Mouse (Mus musculus) fibroblast of lung, adult 2 months (primary cell): ENCODE measurements around the gene Megf8.

ENCODE experiments used
- DNase-seq: peaks from one replicate; pipeline ENCODE4 v3.0.0-alpha.2; 2011; ENCODE audit warnings: low read depth

Gene Megf8

DNA sequence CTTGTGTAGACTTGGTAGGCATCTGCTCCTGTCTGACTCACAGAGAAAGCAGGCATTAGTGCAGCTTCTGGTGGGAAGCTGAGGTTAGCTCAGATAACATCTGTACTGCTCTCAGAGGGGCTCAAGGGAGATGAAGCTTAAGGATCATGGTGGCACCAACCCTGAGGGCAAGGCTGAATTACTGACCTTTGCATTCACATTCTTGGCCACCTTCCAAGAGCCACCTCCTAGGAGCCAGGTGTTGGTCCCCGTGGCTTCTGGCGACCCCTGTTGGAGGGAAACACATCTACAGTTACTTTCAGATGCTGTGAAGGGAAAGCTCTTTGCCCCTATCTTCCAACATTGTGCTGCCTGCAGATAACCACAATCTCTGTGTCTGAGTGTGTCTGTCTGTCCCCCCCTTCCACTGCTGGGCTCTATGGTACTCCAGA is 85.7 kb downstream of the Megf8 start:
- no peak for DNase-seq

DNA sequence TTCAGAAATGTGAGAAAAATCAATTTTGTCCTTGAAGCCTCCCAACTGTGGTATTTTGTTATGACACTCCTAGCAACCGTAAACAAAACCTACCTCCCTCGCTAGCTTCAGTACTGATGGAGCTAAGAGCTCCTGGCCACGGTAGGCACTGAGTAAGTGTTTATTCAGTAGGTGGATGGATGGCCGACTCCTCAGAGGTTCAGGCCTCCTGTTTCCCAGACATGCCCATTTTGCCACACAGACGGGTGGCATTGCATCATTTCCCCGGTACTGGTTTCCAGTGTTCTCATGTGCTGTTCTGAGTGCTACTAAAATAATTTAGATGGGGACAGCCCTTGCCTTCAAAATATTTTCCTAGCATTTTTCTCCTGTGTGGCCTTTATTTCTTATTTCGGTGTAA is 89.5 kb downstream of the Megf8 start:
- no peak for DNase-seq

DNA sequence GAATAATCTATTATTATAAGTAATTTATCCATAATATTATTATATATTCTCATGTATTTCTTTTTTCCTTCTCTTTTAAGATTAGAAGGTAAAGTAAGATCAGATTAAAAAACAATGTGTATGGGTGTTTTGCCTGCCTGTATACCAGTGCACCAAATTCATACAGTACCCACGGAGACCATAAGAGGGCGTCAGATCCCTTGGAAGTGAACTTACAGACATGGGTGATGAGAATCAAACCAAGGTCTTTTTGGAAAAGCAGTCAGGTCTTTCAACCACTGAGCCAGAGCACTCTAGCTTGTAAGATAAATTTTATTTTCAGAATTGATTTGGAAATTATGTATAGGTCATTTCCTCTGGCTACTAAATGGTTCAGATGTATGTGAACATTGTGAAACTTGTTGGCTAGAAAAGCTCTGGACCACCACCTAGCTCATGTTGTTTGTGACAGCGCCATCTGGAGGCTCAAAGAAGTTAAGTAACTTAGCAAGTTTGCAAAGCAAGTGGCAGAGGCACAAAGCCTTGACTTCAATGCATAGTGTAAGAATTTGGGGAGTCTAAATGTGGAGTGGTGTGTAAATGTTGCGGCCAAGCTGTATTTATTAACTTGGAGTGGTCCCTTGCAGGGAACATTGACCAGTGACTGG is 92.3 kb downstream of the Megf8 start:
- no peak for DNase-seq

DNA sequence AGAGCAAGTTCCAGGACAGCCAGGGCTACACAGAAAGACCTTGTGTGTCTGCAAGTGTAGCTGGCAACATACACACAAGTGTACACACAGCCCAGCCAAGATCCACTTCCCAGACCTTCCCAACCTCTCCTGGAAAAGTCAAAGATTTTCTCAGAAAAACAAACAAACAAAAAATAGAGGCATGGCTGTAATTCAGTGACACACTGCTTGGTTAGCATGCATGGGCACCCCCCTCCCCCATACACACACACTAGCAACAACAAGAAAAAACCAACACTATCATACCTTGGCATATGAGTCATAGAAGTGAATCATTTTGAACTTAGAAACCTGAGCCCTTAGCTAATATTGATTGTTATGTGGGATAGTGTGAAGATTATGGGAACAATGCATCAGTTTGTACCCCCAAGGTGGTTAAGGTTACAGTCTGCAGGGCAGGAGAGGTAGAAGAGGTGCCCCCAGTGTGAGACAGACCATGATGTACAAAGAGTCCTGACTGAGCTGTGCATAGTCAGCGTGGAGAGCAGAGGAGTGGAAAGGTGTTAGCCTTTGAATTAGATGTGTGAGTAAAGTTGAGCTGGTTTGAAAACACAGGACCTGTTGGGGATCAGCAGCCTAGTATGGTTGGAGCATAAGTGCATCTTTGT is 94.1 kb downstream of the Megf8 start:
- DNase-seq = peak; percentile 45

DNA sequence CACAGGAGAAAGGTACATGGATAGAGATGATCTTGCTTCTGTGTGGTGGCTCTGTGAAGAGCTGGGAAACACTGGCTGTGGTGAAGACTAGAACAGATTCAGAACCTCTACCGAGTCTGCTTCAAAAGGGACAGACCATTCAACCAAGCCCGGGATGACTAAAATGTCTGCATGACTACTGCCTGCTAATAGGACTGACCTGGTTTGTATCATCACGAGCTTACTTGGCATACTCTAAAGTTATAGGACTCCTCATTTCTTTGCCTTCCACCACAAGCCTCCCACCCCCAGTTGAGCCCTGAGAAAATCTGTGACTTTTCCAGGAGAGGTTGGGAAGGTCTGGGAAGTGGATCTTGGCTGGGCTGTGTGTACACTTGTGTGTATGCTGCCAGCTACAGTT is 94.9 kb downstream of the Megf8 start:
- DNase-seq = peak; percentile 67

DNA sequence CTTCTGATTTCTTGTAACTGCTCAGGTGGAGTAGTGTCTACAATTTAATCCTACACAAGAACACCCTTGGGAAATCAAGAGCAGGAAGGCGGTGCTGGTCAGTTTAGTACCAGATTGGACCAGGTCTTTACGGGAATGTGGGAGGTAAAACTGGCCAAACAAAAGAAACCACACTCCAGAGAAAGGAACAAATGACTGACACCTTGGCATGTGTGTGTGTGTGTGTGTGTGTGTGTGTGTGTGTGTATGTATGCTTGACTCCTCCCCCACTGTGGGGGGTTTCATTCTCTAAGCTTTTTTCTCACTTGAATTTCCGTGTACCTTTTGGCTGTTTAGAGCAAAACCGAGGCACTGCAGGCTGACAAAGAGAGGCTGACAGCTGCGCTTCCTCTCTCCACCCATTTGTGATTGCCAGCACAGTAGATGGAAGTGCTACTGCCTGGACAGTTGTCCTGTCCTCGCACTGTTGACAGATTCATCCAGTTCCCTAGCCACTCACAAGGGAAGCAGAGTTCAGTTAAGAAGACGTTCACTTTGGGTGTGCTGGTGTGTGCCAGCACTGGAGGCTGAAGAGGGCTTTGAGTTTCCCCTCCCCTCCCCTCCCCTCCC is 96.0 kb downstream of the Megf8 start, which contains the start of gene Cxcl17:
Cxcl17 (minus strand) TSS at position 54 of the 609 bp plus-strand sequence.
- DNase-seq = no peak
